Mouse (Mus musculus): Measurements from ENCODE around the gene Rbpjl. TPM values are rescaled to one million over a fixed set of nuclear protein-coding genes. Genes with fewer than 3 reads are reported as not detected.
A peak's percentile ranks its signal among the peaks of the same experiment; 100 is the strongest.

Gene Rbpjl
- polyA plus RNA-seq, 1 experiment = 0.01 TPM

- no peak for DNase-seq (ENCODE audit: low spot score)
These were observed 42.6 kb downstream of the Rbpjl start for GRCm38 (mm10) chr2:164445399-164446085.

- no peak for DNase-seq (ENCODE audit: low spot score)
These were observed 43.1 kb downstream of the Rbpjl start for GRCm38 (mm10) chr2:164446086-164446469.

GRCm38 (mm10) chr2:164448140-164448539, 45.2 kb downstream of the Rbpjl start:
- DNase-seq (ENCODE audit: low spot score) = no peak

- DNase-seq (ENCODE audit: low spot score) = no peak
These were observed 46.0 kb downstream of the Rbpjl start for GRCm38 (mm10) chr2:164448921-164449320.

DNA sequence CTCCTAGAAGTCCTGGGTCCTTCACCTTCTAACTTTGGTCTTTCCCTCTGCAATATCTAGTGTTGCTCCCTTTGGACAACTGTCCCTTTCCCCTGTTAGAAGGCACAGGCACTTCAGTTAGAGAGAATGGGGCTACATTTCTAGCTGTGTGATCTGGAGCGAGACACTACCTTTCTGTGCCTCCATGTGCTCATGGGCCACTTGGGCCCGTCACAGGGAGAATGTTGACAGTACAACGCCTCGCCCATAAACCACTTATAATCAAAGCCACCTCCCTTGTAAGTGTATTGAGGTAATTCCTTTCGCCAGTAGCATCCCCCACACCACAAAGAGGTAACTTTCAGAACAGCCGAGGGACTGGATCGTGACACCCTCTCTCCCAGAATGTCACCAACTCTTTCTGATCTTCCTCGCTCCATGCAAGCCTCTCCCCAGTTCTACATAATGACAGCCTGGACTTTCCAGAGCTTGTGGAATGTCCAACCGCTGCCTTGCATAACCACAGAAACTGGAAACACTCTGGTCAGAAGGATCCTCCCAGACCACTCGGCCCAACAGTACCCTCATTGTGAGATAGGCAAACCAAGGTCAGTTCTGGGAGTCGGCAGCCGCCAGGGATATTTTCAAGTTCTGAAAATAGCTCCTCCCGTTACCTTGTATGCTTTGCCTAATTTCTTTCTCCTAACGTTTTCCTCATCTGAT, 46.6 kb downstream of the Rbpjl start:
- no peak for DNase-seq (ENCODE audit: low spot score)

- DNase-seq (ENCODE audit: low spot score) = no peak
These were observed 49.2 kb downstream of the Rbpjl start for GRCm38 (mm10) chr2:164452000-164452676.

DNA sequence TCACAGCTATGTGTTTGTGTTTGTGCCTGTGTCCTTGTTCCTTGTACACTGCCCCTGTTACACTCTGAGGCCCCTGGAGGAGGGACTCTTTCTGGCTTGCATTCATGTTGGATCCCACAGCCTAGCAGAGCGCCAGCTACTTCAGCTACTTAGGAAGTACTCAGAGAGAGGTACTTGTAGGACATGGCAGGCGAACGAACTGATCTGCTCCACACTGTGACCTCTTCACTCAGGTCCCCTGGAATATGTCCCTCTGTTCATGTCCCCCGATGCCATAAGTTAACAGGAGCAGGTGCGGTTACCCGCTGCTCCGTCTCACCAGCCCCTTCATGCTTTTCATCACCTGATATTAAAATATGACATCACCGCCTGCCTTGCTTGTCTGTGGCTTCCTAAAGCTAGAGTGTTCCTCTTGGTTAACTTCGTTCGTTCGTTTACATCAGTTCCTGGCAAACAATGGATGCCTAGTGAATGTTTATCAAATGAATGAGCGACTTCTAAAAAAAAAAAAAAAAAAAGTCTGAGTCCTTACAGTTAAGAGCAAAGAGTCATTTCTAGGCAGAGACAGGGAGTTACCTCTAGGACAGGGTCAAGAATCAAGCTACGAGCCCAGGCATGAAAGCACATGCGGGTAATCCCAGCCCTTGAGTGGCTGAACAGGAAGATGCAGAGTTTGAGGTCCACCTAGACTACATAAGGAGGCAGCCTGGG, 50.3 kb downstream of the Rbpjl start:
- DNase-seq (ENCODE audit: low spot score) = no peak

GRCm38 (mm10) chr2:164453887-164454500, 51.1 kb downstream of the Rbpjl start:
- DNase-seq (ENCODE audit: low spot score) = no peak

DNA sequence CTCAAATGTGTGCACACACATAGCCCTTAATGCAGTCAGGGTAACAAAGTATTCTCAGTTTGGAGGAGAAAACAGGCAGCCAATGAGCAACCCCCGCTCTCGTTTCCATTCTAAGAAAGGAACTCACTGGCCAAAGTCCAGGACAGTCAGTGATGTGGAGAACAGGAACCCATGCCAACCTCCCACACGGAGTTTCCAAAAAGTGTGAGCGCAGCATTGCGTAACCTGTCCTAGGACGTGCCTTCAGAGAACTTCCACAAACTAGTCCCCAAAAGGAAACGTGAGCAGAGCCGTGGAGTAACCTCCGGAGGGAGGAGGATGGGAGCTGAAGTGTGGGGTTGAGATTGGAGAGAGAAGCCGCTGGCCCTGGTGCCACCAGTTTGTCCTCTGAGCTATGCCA, 51.9 kb downstream of the Rbpjl start:
- no peak for DNase-seq (ENCODE audit: low spot score)

GRCm38 (mm10) chr2:164455421-164456190, 52.7 kb downstream of the Rbpjl start:
- no peak for DNase-seq (ENCODE audit: low spot score)

- DNase-seq (ENCODE audit: low spot score) = no peak
These were observed 53.5 kb downstream of the Rbpjl start for GRCm38 (mm10) chr2:164456413-164456812.

DNA sequence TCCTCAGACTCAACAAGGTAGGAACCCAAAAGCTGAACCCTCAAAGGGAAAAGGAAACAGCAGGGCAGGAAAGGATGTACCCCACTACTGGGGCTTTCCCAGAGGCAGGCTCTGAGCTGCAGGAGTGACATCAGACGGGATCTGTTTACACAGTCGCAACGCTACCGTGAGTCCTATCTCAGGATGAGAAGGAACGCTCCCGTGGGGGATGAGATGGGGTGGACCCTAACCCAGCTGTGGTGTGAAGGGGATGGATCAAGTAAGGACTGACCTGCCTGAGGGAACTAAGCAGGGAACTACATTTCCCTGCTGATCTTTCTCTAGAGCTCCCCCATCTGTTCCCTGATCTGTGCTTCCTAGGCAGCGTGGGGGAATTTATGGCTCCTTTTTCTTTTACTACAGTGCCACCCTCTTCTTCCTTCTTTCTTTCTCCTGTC, 53.9 kb downstream of the Rbpjl start, which contains the start of gene Sys1:
Gene Sys1, plus strand, starts transcription at position 101 of the 437 bp plus-strand sequence.
- no peak for DNase-seq (ENCODE audit: low spot score)

DNA sequence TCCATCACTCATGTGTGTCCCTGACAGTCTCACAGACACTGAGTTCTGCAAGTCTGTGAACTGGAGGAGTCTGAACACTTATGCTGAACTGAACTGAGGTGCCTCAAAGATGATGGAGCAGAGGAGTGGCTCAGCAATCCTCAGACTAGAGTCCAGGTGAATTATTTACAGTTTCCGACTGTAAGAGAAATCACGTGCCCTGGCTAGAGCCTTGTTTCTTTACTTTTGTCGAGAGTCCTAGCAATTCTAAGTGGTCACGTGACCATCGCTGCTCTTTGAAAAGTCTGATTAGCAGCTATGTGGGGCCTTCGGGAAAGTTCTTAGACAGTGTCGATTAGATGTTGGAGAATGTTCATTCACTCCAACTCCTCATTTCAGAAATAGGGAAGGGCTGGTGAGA, 55.0 kb downstream of the Rbpjl start:
- no peak for DNase-seq (ENCODE audit: low spot score)

- DNase-seq (ENCODE audit: low spot score) = no peak
These were observed 55.6 kb downstream of the Rbpjl start for GRCm38 (mm10) chr2:164458535-164458934.

- DNase-seq (ENCODE audit: low spot score) = peak; percentile 90
These were observed 58.0 kb downstream of the Rbpjl start, which contains the start of gene Gm20458 for GRCm38 (mm10) chr2:164460745-164461551. Gene Gm20458 (plus strand): TSS chr2:164460967.

Other genes starting within 250 kb of the Rbpjl start
- 0.03 TPM in 1 of 2 replicates, not detected in the other for gene Kcns1, start 232.0 kb upstream of the Rbpjl start, polyA plus RNA-seq (2012; rRNA removed)
- gene Wfdc5, start 220.4 kb upstream of the Rbpjl start, polyA plus RNA-seq (2012; rRNA removed) = 0.03 TPM in 1 of 2 replicates, not detected in the other
- gene Wfdc12, start 212.5 kb upstream of the Rbpjl start, polyA plus RNA-seq (2012; rRNA removed) = 0.10 and 0.11 TPM in 2 replicates
- not detected in 2 replicates for gene Wfdc15a, start 203.0 kb upstream of the Rbpjl start, polyA plus RNA-seq (2012; rRNA removed)
- gene Wfdc15b, start 181.5 kb upstream of the Rbpjl start, polyA plus RNA-seq (2012; rRNA removed) = 90.6 and 114 TPM in 2 replicates
- not detected in 2 replicates for gene Svs2, start 164.7 kb upstream of the Rbpjl start, polyA plus RNA-seq (2012; rRNA removed)
- gene Svs3b, start 146.5 kb upstream of the Rbpjl start, polyA plus RNA-seq (2012; rRNA removed) = not detected in 2 replicates
- not detected in 2 replicates for gene Svs4, start 124.7 kb upstream of the Rbpjl start, polyA plus RNA-seq (2012; rRNA removed)
- gene Svs3a, start 113.9 kb upstream of the Rbpjl start, polyA plus RNA-seq (2012; rRNA removed) = not detected in 2 replicates
- gene Svs6, start 86.4 kb upstream of the Rbpjl start, polyA plus RNA-seq (2012; rRNA removed) = not detected in 2 replicates
- 0.11 TPM in 1 of 2 replicates, not detected in the other for gene Svs5, start 70.4 kb upstream of the Rbpjl start, polyA plus RNA-seq (2012; rRNA removed)
- 28.3 and 42.1 TPM in 2 replicates for gene Slpi, start 14.0 kb upstream of the Rbpjl start, polyA plus RNA-seq (2012; rRNA removed)
- gene Matn4, start 2.0 kb downstream of the Rbpjl start, polyA plus RNA-seq (2012; rRNA removed) = 3.1 and 3.4 TPM in 2 replicates
- 150 and 162 TPM in 2 replicates for gene Sdc4, start 40.7 kb downstream of the Rbpjl start, polyA plus RNA-seq (2012; rRNA removed)
- gene Sys1, start 53.8 kb downstream of the Rbpjl start, polyA plus RNA-seq (2012; rRNA removed) = 38.9 and 45.9 TPM in 2 replicates
- gene Gm20458, start 57.8 kb downstream of the Rbpjl start, polyA plus RNA-seq (2012; rRNA removed) = 3.0 and 4.4 TPM in 2 replicates
- not detected in 2 replicates for gene Trp53tg5, start 70.6 kb downstream of the Rbpjl start, polyA plus RNA-seq (2012; rRNA removed)
- 124 and 133 TPM in 2 replicates for gene Dbndd2, start 83.0 kb downstream of the Rbpjl start, polyA plus RNA-seq (2012; rRNA removed)
- gene Pigt, start 94.4 kb downstream of the Rbpjl start, polyA plus RNA-seq (2012; rRNA removed) = 55.9 and 71.5 TPM in 2 replicates
- 775 and 802 TPM in 2 replicates for gene Wfdc2, start 159.3 kb downstream of the Rbpjl start, polyA plus RNA-seq (2012; rRNA removed)
- gene Spint3, start 170.3 kb downstream of the Rbpjl start, polyA plus RNA-seq (2012; rRNA removed) = 0.14 and 0.31 TPM in 2 replicates
- gene Wfdc6a, start 182.3 kb downstream of the Rbpjl start, polyA plus RNA-seq (2012; rRNA removed) = 1.3 and 2.0 TPM in 2 replicates
- gene Eppin, start 190.5 kb downstream of the Rbpjl start, polyA plus RNA-seq (2012; rRNA removed) = not detected in 2 replicates
- gene Wfdc6b, start 210.4 kb downstream of the Rbpjl start, polyA plus RNA-seq (2012; rRNA removed) = not detected in 2 replicates
- gene Wfdc8, start 210.5 kb downstream of the Rbpjl start, polyA plus RNA-seq (2012; rRNA removed) = not detected in 2 replicates
- not detected in 2 replicates for gene Wfdc16, start 235.7 kb downstream of the Rbpjl start, polyA plus RNA-seq (2012; rRNA removed)